Mouse (Mus musculus) embryonic fibroblast, embryonic 13.5 days (primary cell): ENCODE data around the gene Olfr1474.
"Not testable (repeated sequence)": the region's sequence is repeated elsewhere in the genome, so short reads cannot be mapped to it uniquely, and the experiment has no call there.

Experiments
- CTCF ChIP-seq: IDR thresholded peaks from 2 replicates; pipeline ENCODE4 v1.5.1; 2011; ENCODE audit warnings: mild to moderate bottlenecking, control low read depth, low read length, moderate library complexity, borderline replicate concordance; ENCODE audit not compliant: insufficient read depth
- POLR2A ChIP-seq: IDR thresholded peaks from 2 replicates; pipeline ENCODE4 v1.6.1; 2011; ENCODE audit warnings: low read depth, mild to moderate bottlenecking, control low read depth, low read length, moderate library complexity

- not testable (repeated sequence) for TF ChIP-seq POLR2A, CTCF
Measured at GRCm38 (mm10) chr19:13443109-13443508, 26.3 kb upstream of the Olfr1474 start, which contains the start of gene Olfr1471.
